Mouse (Mus musculus): ENCODE data around the gene Olfr1044. TPM values are rescaled to one million over a fixed set of nuclear protein-coding genes. Genes with fewer than 3 reads are reported as not detected.
"Not testable (repeated sequence)": the region's sequence is repeated elsewhere in the genome, so short reads cannot be mapped to it uniquely, and the experiment has no call there.

The Olfr1044 gene
- total RNA-seq (2021) = not detected
- long read RNA-seq, experiment 1 = 0 reads
- long read RNA-seq, experiment 2 = 0 reads

- no peak for DNase-seq
These were observed at the start of gene Olfr1044 for GRCm38 (mm10) chr2:86177720-86178119. Gene Olfr1044, minus strand, starts transcription at chr2:86177820.

- DNase-seq = no peak
These were observed 41.6 kb upstream of the Olfr1044 start, which contains the start of gene Olfr1046 for GRCm38 (mm10) chr2:86219214-86219613. Gene Olfr1046, minus strand, starts transcription at chr2:86219314.

- no peak for DNase-seq
These were observed 25.3 kb upstream of the Olfr1044 start, which contains the start of gene Olfr1045 for GRCm38 (mm10) chr2:86202909-86203308. Gene Olfr1045, minus strand, starts transcription at chr2:86203009.

- DNase-seq = no peak
These were observed 18.2 kb upstream of the Olfr1044 start for GRCm38 (mm10) chr2:86195863-86196262.

GRCm38 (mm10) chr2:86185583-86185982 lies 8.0 kb upstream of the Olfr1044 start, which contains the start of gene Olfr52:
Gene Olfr52, minus strand, starts transcription at chr2:86185683.
- DNase-seq = no peak

- no peak for DNase-seq
These were observed 2.3 kb upstream of the Olfr1044 start for GRCm38 (mm10) chr2:86179950-86180349.

GRCm38 (mm10) chr2:86175422-86175821 lies 2.2 kb downstream of the Olfr1044 start:
- DNase-seq = not testable (repeated sequence)

GRCm38 (mm10) chr2:86167422-86167821 lies 10.2 kb downstream of the Olfr1044 start, which contains the start of gene Olfr1043:
Gene Olfr1043, minus strand, starts transcription at chr2:86167522.
- no peak for DNase-seq

GRCm38 (mm10) chr2:86161738-86162137 lies 15.9 kb downstream of the Olfr1044 start, which contains the start of gene Olfr1042:
Gene Olfr1042, minus strand, starts transcription at chr2:86161838.
- DNase-seq = no peak

GRCm38 (mm10) chr2:86146632-86147031 lies 31.0 kb downstream of the Olfr1044 start, which contains the start of gene Olfr1040:
Gene Olfr1040, minus strand, starts transcription at chr2:86146732.
- no peak for DNase-seq

- DNase-seq = no peak
These were observed 41.8 kb downstream of the Olfr1044 start, which contains the start of gene Olfr1039 for GRCm38 (mm10) chr2:86135828-86136227. Gene Olfr1039, minus strand, starts transcription at chr2:86135928.

Other genes with a start within 250 kb of the Olfr1044 start
- gene Olfr1028, start 227.4 kb downstream of the Olfr1044 start, total RNA-seq (2021) = not detected
- not detected for gene Olfr1029, start 203.9 kb downstream of the Olfr1044 start, total RNA-seq (2021)
- not detected for gene Olfr1030, start 198.5 kb downstream of the Olfr1044 start, total RNA-seq (2021)
- gene Olfr1031, start 187.5 kb downstream of the Olfr1044 start, total RNA-seq (2021) = not detected
- gene Olfr1032, start 172.3 kb downstream of the Olfr1044 start, total RNA-seq (2021) = not detected
- gene Olfr1033, start 157.2 kb downstream of the Olfr1044 start, total RNA-seq (2021) = 1 to 10 TPM; 2.8 to 3.9 TPM
- under 1 TPM; 0.12 to 0.15 TPM for gene Olfr1034, start 132.0 kb downstream of the Olfr1044 start, total RNA-seq (2021)
- not detected for gene Olfr1036, start 103.8 kb downstream of the Olfr1044 start, total RNA-seq (2021)
- gene Olfr1037, start 90.4 kb downstream of the Olfr1044 start, total RNA-seq (2021) = not detected
- gene Olfr1039, start 41.9 kb downstream of the Olfr1044 start, total RNA-seq (2021) = not detected
- not detected for gene Olfr1040, start 31.1 kb downstream of the Olfr1044 start, total RNA-seq (2021)
- gene Olfr1042, start 16.0 kb downstream of the Olfr1044 start, total RNA-seq (2021) = not detected
- not detected for gene Olfr1043, start 10.3 kb downstream of the Olfr1044 start, total RNA-seq (2021)
- not detected for gene Olfr52, start 7.9 kb upstream of the Olfr1044 start, total RNA-seq (2021)
- gene Olfr1045, start 25.2 kb upstream of the Olfr1044 start, total RNA-seq (2021) = not detected
- not detected for gene Olfr1046, start 41.5 kb upstream of the Olfr1044 start, total RNA-seq (2021)
- gene Olfr1047, start 53.6 kb upstream of the Olfr1044 start, total RNA-seq (2021) = not detected
- gene Olfr1048, start 62.5 kb upstream of the Olfr1044 start, total RNA-seq (2021) = not detected
- gene Olfr1049, start 80.5 kb upstream of the Olfr1044 start, total RNA-seq (2021) = not detected
- not detected for gene Olfr1051, start 101.3 kb upstream of the Olfr1044 start, total RNA-seq (2021)
- gene Olfr1052, start 114.6 kb upstream of the Olfr1044 start, total RNA-seq (2021) = not detected
- not detected for gene Olfr1053, start 137.5 kb upstream of the Olfr1044 start, total RNA-seq (2021)
- gene Olfr1054, start 157.6 kb upstream of the Olfr1044 start, total RNA-seq (2021) = not detected
- not detected for gene Olfr1055, start 172.5 kb upstream of the Olfr1044 start, total RNA-seq (2021)
- gene Olfr1056, start 184.6 kb upstream of the Olfr1044 start, total RNA-seq (2021) = not detected
- not detected for gene Olfr1057, start 200.6 kb upstream of the Olfr1044 start, total RNA-seq (2021)
- not detected for gene Olfr1058, start 210.7 kb upstream of the Olfr1044 start, total RNA-seq (2021)
- gene Olfr1061, start 236.2 kb upstream of the Olfr1044 start, total RNA-seq (2021) = not detected
- gene Olfr1062, start 248.9 kb upstream of the Olfr1044 start, total RNA-seq (2021) = not detected